Mouse (Mus musculus) stomach, postnatal 0 days (tissue): Measurements from ENCODE around the gene Ncapd3.

Source experiments
- CTCF ChIP-seq: IDR thresholded peaks from 2 replicates; pipeline ENCODE4 v1.5.1; 2016; ENCODE audit warnings: antibody characterized with exemption, low read depth, mild to moderate bottlenecking, moderate library complexity
- EP300 ChIP-seq: optimal IDR thresholded peaks from 2 replicates; pipeline ENCODE3; 2016; ENCODE audit warnings: antibody characterized with exemption

DNA sequence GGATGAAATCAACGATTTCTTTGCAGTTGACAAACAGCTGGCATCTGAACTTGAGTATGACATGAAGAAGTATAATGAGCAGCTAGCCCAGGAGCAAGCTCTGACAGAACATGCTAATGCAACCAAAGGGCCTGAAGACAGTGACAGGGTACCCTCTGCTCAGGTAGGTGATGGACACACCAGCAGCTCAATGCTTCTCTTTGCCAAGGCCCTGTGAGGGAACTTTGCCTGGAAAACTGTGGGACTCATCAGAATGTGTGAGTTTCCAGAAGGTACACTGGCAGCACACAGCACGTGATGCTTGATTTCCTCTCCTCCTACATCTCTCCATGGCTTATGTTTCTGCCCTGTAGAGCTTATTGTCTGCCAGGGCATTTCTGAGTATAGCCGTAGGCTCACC, 57.4 kb downstream of the Ncapd3 start:
- TF ChIP-seq CTCF (no peak), EP300 (no peak)
